Mouse (Mus musculus) gastrocnemius, adult 2 months (tissue): Measurements from ENCODE around the gene Wdr38. TPM values are rescaled to one million over a fixed set of nuclear protein-coding genes. Genes with fewer than 3 reads are reported as not detected.
"Not testable (repeated sequence)": the region's sequence is repeated elsewhere in the genome, so short reads cannot be mapped to it uniquely, and the experiment has no call there.

Experiments
- DNase-seq: peaks from one replicate; pipeline ENCODE4 v3.0.0; 2022
- H3K27ac ChIP-seq: fragments of 200-600 bp; 2 replicates; pipeline ENCODE4 v1.8.1; 2022; ENCODE audit warnings: mild to moderate bottlenecking
- H3K4me3 ChIP-seq: fragments of 200-600 bp; 2 replicates; pipeline ENCODE4 v1.8.1; 2022; ENCODE audit warnings: mild to moderate bottlenecking, moderate library complexity
- CTCF ChIP-seq: fragments of 200-600 bp; IDR thresholded peaks from 2 replicates; pipeline ENCODE4 v1.8.1; 2022; ENCODE audit warnings: antibody characterized with exemption, mild to moderate bottlenecking, moderate library complexity
- intact Hi-C: fragments of 180-260 bp; cut with DNase I; formaldehyde crosslinking; loops from one replicate; pipeline ENCODE4 v1.15.1; 2025
- total RNA-seq, 2 experiments: library from RNA; stranded (reverse); gene quantifications; 2 replicates each; pipeline ENCODE4 v1.2.3; 2021

The Wdr38 gene
- total RNA-seq, 2 experiments from 2014 or later, result 0.08 TPM; not detected in 1

GRCm38 (mm10) chr2:39003106-39003505, 5.8 kb downstream of the Wdr38 start:
- intact Hi-C loops, result loop anchor here (10.0 kb wide), 1 partner anchor 358 kb away; the partner anchor contains the start of gene Psmb7
- H3K4me3 ChIP-seq, result peak overlapping the region; percentile 94
- TF ChIP-seq CTCF, result no peak
- no peak for DNase-seq
- no peak overlapping the region for H3K27ac ChIP-seq

GRCm38 (mm10) chr2:39003512-39003911, 6.2 kb downstream of the Wdr38 start:
- TF ChIP-seq CTCF, result no peak
- intact Hi-C loops, result loop anchor here (10.0 kb wide), 1 partner anchor 359 kb away; the partner anchor contains the start of gene Psmb7
- Histone ChIP-seq H3K27ac (peak overlapping the region; percentile 88; the same call in 1 of the 2 replicates), H3K4me3 (peak overlapping the region; percentile 94)
- no peak for DNase-seq

- no peak for DNase-seq
- H3K27ac ChIP-seq, result peak overlapping the region; percentile 88
- TF ChIP-seq CTCF, result no peak
- intact Hi-C loops, result loop anchor here (10.0 kb wide), 1 partner anchor 360 kb away; the partner anchor contains the start of gene Psmb7
- H3K4me3 ChIP-seq, result peak overlapping the region; percentile 94
These were observed 7.1 kb downstream of the Wdr38 start for GRCm38 (mm10) chr2:39004372-39004771.

GRCm38 (mm10) chr2:39004880-39005435, 7.7 kb downstream of the Wdr38 start, which contains the start of gene Arpc5l:
Gene Arpc5l, plus strand, starts transcription at chr2:39005348.
- intact Hi-C loops, result loop anchor here (10.0 kb wide), 1 partner anchor 360 kb away; the partner anchor contains the start of gene Psmb7
- Histone ChIP-seq H3K27ac (peak within 1 kb of the TSS; percentile 88), H3K4me3 (peak within 1 kb of the TSS; percentile 94)
- DNase-seq, result peak; percentile 95
- no peak for TF ChIP-seq CTCF

- Histone ChIP-seq H3K27ac (peak within 1 kb of the TSS; percentile 88), H3K4me3 (peak within 1 kb of the TSS; percentile 94)
- peak; percentile 10; the same call in 1 of the 2 replicates for TF ChIP-seq CTCF
- intact Hi-C loops, result loop anchor here (10.0 kb wide), 1 partner anchor 361 kb away; the partner anchor contains the start of gene Psmb7
- no peak for DNase-seq
These were observed 8.4 kb downstream of the Wdr38 start, which contains the start of gene Rpl35 for GRCm38 (mm10) chr2:39005574-39006079. Gene Rpl35, minus strand, starts transcription at chr2:39005624.

- DNase-seq, result no peak
- H3K27ac ChIP-seq, result peak overlapping the region; percentile 88
- TF ChIP-seq CTCF, result no peak
- H3K4me3 ChIP-seq, result peak overlapping the region; percentile 94
- intact Hi-C loops, result loop anchor here (10.0 kb wide), 1 partner anchor 361 kb away; the partner anchor contains the start of gene Psmb7
These were observed 9.0 kb downstream of the Wdr38 start for GRCm38 (mm10) chr2:39006149-39006730.

GRCm38 (mm10) chr2:39007865-39008264, 10.6 kb downstream of the Wdr38 start:
- peak; percentile 97 for DNase-seq
- intact Hi-C loops, result loop anchor here (10.0 kb wide), 1 partner anchor 363 kb away; the partner anchor contains the start of gene Psmb7
- Histone ChIP-seq H3K4me3 (peak overlapping the region; percentile 93), H3K27ac (peak overlapping the region; percentile 98)
- no peak for TF ChIP-seq CTCF

- intact Hi-C loops, result loop anchor here (10.0 kb wide), 1 partner anchor 364 kb away; the partner anchor contains the start of gene Psmb7
These were observed 11.1 kb downstream of the Wdr38 start for GRCm38 (mm10) chr2:39008350-39008851.

GRCm38 (mm10) chr2:39008954-39009365, 11.7 kb downstream of the Wdr38 start:
- no peak for DNase-seq
- peak overlapping the region; percentile 98 for H3K27ac ChIP-seq
- H3K4me3 ChIP-seq, result peak overlapping the region; percentile 93
- TF ChIP-seq CTCF, result no peak
- intact Hi-C loops, result loop anchor here (10.0 kb wide), 1 partner anchor 364 kb away; the partner anchor contains the start of gene Psmb7

More at GRCm38 (mm10) chr2:39008350-39008851, 11.1 kb downstream of the Wdr38 start:
- H3K27ac ChIP-seq, result peak overlapping the region; percentile 98
- DNase-seq, result no peak
- TF ChIP-seq CTCF, result no peak
- peak overlapping the region; percentile 93 for H3K4me3 ChIP-seq

GRCm38 (mm10) chr2:39010144-39010543, 12.9 kb downstream of the Wdr38 start:
- intact Hi-C loops, result loop anchor here (10.0 kb wide), 1 partner anchor 1625 kb away; no protein-coding TSS in a partner anchor
- DNase-seq, result not testable (repeated sequence)
- peak overlapping the region; percentile 90 for H3K27ac ChIP-seq
- H3K4me3 ChIP-seq, result peak overlapping the region; percentile 20

- DNase-seq, result no peak
- Histone ChIP-seq H3K27ac (peak overlapping the region; percentile 90), H3K4me3 (peak overlapping the region; percentile 20)
- intact Hi-C loops, result loop anchor here (10.0 kb wide), 1 partner anchor 1626 kb away; no protein-coding TSS in a partner anchor
- no peak for TF ChIP-seq CTCF
These were observed 14.0 kb downstream of the Wdr38 start for GRCm38 (mm10) chr2:39011264-39011663.

GRCm38 (mm10) chr2:39011971-39012370, 14.7 kb downstream of the Wdr38 start:
- Histone ChIP-seq H3K27ac (peak overlapping the region; percentile 90), H3K4me3 (peak overlapping the region; percentile 20)
- intact Hi-C loops, result loop anchor here (10.0 kb wide), 1 partner anchor 1627 kb away; no protein-coding TSS in a partner anchor
- DNase-seq, result no peak
- no peak for TF ChIP-seq CTCF
